Mouse (Mus musculus) small intestine, adult 2 months (tissue): ENCODE results near the gene Epas1.

ENCODE experiments used
- CTCF ChIP-seq: fragments of 200-500 bp; IDR thresholded peaks from 2 replicates; pipeline ENCODE4 v1.5.1; 2012; ENCODE audit warnings: low read depth, mild to moderate bottlenecking, control low read depth, inconsistent platforms, low read length, moderate library complexity, mixed read lengths; ENCODE audit not compliant: insufficient replicate concordance, insufficient read length; ENCODE audit errors: extremely low read depth
- POLR2A ChIP-seq: fragments of 200-500 bp; IDR thresholded peaks from 2 replicates; pipeline ENCODE4 v1.6.1; 2012; ENCODE audit warnings: low read depth, mild to moderate bottlenecking, control low read depth, inconsistent platforms, low read length, moderate library complexity

GRCm38 (mm10) chr17:86712601-86713000 lies 40.9 kb upstream of the Epas1 start:
- TF ChIP-seq CTCF (no peak), POLR2A (no peak)
